Mouse (Mus musculus): ENCODE results near the gene Eda.

DNA sequence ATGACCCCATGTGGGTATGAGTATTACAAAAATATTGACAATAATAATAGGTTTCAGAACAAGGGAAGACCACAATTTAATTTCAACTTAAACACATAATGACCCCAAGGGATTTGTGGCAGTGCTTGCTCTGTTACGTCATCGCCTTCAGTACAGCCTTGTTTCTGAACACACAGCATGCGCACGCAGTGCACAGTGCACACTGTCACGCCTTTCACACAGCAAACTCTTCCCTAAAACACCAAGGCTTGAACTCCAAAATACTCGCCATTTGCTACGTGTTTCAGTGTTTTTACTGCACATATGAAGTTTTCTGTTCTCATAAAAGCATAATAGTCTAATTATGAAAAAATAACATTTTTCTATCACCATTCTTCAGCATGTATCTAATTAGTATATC lies 468.1 kb downstream of the Eda start:
- no peak for TF ChIP-seq EP300 (IDR thresholded peaks at IDR 0.05; ENCODE audit: low read depth)
- TF ChIP-seq CTCF (IDR thresholded peaks at IDR 0.05; ENCODE audit: low read depth) = no peak
